Mouse (Mus musculus) ES-E14 (cell line): ENCODE results near the gene Abcc2.

ENCODE experiments used
- CHD2 ChIP-seq: IDR thresholded peaks from 2 replicates; pipeline ENCODE4 v1.6.1; 2014; ENCODE audit warnings: mild to moderate bottlenecking, low read depth, low read length, inconsistent platforms
- HCFC1 ChIP-seq: IDR thresholded peaks from 2 replicates; pipeline ENCODE4 v1.6.1; 2012; ENCODE audit warnings: low read length, inconsistent platforms, borderline replicate concordance; ENCODE audit not compliant: insufficient read depth
- ZC3H11A ChIP-seq: IDR thresholded peaks from 2 replicates; pipeline ENCODE4 v1.6.1; 2012; ENCODE audit warnings: low read depth, mild to moderate bottlenecking, inconsistent platforms, low read length, borderline replicate concordance

- TF ChIP-seq CHD2, result no peak
- TF ChIP-seq ZC3H11A, result no peak
- TF ChIP-seq HCFC1, result no peak
Observed at GRCm38 (mm10) chr19:43875996-43876395, 94.0 kb downstream of the Abcc2 start.
